Mouse (Mus musculus): ENCODE data around the gene Cd79b. TPM values are rescaled to one million over a fixed set of nuclear protein-coding genes. Genes with fewer than 3 reads are reported as not detected.

The Cd79b gene
- polyA plus RNA-seq, 1 experiment from 2014 or later: 2.9 TPM

DNA sequence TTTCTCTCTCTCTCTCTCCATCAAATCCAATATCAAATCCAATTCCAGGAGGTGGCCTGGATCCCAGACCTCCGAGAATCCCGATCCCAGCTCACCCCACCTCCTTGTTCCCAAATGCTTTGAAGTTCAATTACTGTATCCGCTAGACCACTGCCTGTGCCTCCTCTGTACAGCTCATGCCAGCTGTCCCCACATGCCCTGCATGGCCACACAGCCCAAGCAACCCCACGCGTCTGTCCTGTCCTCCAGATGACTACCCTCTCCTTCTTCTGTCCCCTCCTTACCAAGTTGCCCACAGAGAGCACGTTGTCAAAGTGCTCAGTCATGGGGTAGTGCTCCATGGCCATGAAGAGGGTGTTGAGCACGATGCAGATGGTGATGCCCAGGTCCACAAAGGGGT lies 24.3 kb upstream of the Cd79b start:
- no peak for ATAC-seq (ENCODE audit: low FRiP score, low read depth)
- Histone ChIP-seq H3K36me3 (no peaks in the 10 kb centered on the region), H3K4me3 (no peak overlapping the region), H3K27ac (no peak overlapping the region), H3K4me2 (replicated peaks) (no peak overlapping the region), H3K27me3 (no peaks in the 10 kb centered on the region), H3K4me1 (peaks cover 5% of the 10 kb centered on the region; the same call in 1 of the 2 replicates), H3K9ac (no peak overlapping the region), H3K9me3 (no peaks in the 10 kb centered on the region)
- WGBS: 64% methylated on average over 7 of the region's 7 CpGs

DNA sequence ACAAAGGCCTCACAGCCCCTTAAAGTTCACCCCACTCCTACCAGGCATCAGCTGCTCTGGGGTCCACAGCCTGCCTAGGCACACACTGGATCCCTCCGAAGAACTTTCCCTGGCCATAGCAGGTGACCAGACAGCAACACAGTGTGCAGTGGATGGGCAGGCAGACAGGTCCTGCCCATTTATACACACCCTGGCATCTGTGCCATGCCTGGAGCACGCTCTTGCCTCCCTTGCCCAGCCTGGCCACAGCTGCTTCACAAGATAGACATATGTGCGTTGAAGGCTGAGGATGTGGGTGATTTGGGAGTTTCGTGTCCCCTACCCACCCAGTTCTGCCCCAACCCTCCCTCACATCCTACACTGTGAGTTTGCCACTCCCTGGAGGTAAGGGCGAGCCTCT lies 23.5 kb upstream of the Cd79b start:
- Histone ChIP-seq H3K4me3 (no peak overlapping the region), H3K9me3 (no peaks in the 10 kb centered on the region), H3K4me2 (replicated peaks) (no peak overlapping the region), H3K27ac (no peak overlapping the region), H3K27me3 (no peaks in the 10 kb centered on the region), H3K36me3 (no peaks in the 10 kb centered on the region), H3K4me1 (peaks cover 5% of the 10 kb centered on the region; the same call in 1 of the 2 replicates), H3K9ac (no peak overlapping the region)
- no peak for ATAC-seq (ENCODE audit: low FRiP score, low read depth)
- WGBS: 80% methylated on average over 5 of the region's 5 CpGs

DNA sequence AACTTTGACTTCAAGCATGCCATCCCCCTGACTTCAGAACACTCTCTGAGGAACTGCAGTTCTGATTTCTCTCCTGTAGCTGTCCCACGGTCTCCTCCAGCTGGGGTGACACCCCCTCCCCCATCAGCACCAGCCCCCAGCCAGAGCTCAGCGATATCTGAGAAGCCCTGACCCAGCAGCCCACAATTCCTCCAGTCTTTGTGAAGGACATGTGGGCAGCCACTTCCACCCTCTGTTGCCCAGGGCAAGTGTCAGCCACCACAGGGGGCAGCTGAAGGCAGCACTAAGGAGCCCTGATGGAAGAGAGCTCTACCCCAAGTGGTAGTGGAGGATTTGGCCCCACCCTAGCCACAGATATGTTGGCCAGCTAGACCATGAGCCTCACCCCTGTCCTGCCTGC lies 19.5 kb upstream of the Cd79b start:
- Histone ChIP-seq H3K4me1 (no peaks in the 10 kb centered on the region), H3K27ac (no peak overlapping the region), H3K9ac (no peak overlapping the region), H3K27me3 (no peaks in the 10 kb centered on the region), H3K4me2 (replicated peaks) (no peak overlapping the region), H3K4me3 (no peak overlapping the region), H3K36me3 (no peaks in the 10 kb centered on the region), H3K9me3 (no peaks in the 10 kb centered on the region)
- 5% methylated on average over 2 of the region's 2 CpGs for WGBS
- no peak for ATAC-seq (ENCODE audit: low FRiP score, low read depth)

DNA sequence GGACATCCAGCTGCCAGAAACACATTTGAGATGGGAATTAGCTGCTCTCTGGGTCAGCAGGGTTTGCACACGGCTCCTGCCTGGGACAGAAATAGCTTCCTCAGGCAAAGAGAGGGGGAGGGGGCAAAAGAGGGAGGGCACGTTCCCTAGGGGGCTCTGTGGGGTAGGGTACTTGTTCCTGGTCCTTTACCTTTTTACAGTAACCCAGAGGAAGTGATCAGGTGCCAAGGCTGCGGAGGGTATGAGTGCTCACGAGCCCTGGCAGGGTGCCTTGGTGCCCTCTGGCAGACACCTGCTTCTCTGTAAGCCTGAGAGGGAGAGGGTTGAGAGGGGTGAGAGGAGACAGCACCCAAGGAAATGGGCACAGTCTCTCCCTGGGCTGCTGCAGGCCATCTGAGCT lies 17.9 kb upstream of the Cd79b start:
- H3K36me3 ChIP-seq: no peaks in the 10 kb centered on the region
- WGBS: 47% methylated on average over 4 of the region's 4 CpGs
- no peak overlapping the region for H3K9ac ChIP-seq
- H3K27ac ChIP-seq: no peak overlapping the region
- no peaks in the 10 kb centered on the region for H3K9me3 ChIP-seq
- H3K4me1 ChIP-seq: peaks cover 15% of the 10 kb centered on the region
- no peaks in the 10 kb centered on the region for H3K27me3 ChIP-seq
- ATAC-seq (ENCODE audit: low FRiP score, low read depth): no peak
- H3K4me2 ChIP-seq (replicated peaks): no peak overlapping the region
- H3K4me3 ChIP-seq: no peak overlapping the region

DNA sequence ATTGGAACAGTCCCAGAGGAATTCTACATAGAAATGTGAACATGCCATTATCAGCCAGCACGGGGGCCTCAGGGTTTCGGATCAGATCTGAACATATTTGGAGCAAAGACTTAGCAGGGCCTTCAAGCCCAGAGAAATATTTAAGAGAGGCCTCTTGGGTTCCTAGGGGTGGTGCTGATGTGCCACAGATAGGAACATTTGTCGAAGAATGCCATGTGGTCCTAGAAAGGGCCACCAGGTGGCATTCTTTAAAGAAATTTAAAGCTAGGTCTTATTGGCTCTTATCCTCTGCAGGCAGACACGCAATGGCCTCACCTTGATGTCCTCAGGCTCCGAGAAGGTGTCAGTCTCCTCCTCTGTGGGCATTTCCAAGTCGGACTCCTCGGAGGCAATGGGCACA lies 15.1 kb upstream of the Cd79b start:
- no peak for ATAC-seq (ENCODE audit: low FRiP score, low read depth)
- H3K36me3 ChIP-seq: no peaks in the 10 kb centered on the region
- no peak overlapping the region for H3K27ac ChIP-seq
- no peak overlapping the region for H3K9ac ChIP-seq
- 64% methylated on average over 7 of the region's 7 CpGs for WGBS
- H3K9me3 ChIP-seq: no peaks in the 10 kb centered on the region
- no peak overlapping the region for H3K4me3 ChIP-seq
- no peaks in the 10 kb centered on the region for H3K27me3 ChIP-seq
- H3K4me2 ChIP-seq (replicated peaks): no peak overlapping the region
- peaks cover 18% of the 10 kb centered on the region for H3K4me1 ChIP-seq

DNA sequence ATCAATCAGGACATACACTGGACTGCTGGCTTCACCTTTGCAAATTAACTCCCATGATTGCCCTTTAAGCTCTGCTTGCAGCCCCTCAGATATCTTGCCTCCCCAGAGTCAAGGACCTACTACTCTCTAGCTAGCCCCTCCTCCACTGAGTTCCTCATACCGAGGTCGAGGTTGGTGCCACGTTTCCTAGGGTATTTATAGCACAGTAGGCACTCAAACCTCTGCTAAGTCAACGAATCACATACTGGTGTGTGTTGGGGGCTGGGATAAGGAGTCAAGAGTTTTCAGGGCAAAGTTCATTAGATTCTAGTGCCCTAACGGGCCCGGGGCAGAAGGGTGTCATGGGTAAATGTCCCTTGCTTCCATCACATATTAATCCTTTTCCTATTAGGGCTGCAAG lies 14.6 kb upstream of the Cd79b start:
- 58% methylated on average over 6 of the region's 6 CpGs for WGBS
- no peak for ATAC-seq (ENCODE audit: low FRiP score, low read depth)
- no peaks in the 10 kb centered on the region for H3K9me3 ChIP-seq
- H3K27me3 ChIP-seq: no peaks in the 10 kb centered on the region
- no peak overlapping the region for H3K4me2 ChIP-seq (replicated peaks)
- no peak overlapping the region for H3K9ac ChIP-seq
- H3K4me1 ChIP-seq: peaks cover 18% of the 10 kb centered on the region
- H3K36me3 ChIP-seq: no peaks in the 10 kb centered on the region
- H3K4me3 ChIP-seq: no peak overlapping the region
- no peak overlapping the region for H3K27ac ChIP-seq

DNA sequence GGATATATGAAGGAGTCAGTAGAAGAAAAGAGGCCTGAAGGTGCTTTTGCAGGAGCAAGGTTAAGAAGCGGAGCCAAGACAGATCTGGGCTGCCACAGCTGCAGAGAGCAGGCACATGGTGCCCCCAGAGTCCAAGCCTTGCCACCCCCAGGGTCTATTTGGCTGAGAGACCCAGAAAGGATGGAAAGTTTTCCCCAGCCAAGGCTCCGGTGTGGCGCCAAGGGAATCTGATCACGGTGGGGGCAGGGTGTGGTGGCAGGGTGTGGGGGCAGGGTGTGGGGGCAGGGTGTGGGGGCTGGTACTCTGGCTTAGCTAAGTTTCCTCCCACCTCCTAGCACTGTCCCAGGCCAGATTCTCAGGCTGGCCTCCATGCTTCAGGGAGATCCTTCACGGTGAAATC lies 14.0 kb upstream of the Cd79b start:
- Histone ChIP-seq H3K27me3 (no peaks in the 10 kb centered on the region), H3K27ac (no peak overlapping the region), H3K9ac (no peak overlapping the region), H3K4me3 (no peak overlapping the region), H3K4me1 (peaks cover 18% of the 10 kb centered on the region), H3K9me3 (no peaks in the 10 kb centered on the region), H3K4me2 (replicated peaks) (no peak overlapping the region), H3K36me3 (no peaks in the 10 kb centered on the region)
- 43% methylated on average over 5 of the region's 5 CpGs for WGBS
- no peak for ATAC-seq (ENCODE audit: low FRiP score, low read depth)

DNA sequence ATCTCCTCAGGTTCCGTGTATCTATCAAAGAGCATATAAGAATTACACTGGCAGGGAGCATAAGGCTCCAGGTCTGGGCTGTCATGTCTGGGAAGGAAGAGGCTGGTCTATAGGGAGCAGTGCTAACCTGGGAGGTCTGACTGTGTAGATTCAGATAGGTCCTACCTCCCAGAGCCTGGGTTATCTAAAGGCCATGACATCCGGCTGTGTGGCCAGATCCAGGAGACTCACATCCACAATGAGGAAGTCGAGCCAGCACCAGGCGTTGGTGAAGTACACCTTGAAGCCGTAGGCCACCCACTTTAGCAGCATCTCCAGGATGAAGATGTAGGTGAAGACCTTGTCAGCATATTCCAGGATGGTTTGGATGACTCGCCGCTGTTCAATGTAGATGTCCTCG lies 11.9 kb upstream of the Cd79b start:
- WGBS: 85% methylated on average over 8 of the region's 8 CpGs
- peaks cover 18% of the 10 kb centered on the region for H3K4me1 ChIP-seq
- no peak overlapping the region for H3K9ac ChIP-seq
- H3K27me3 ChIP-seq: no peaks in the 10 kb centered on the region
- no peak overlapping the region for H3K4me2 ChIP-seq (replicated peaks)
- no peak overlapping the region for H3K4me3 ChIP-seq
- H3K36me3 ChIP-seq: no peaks in the 10 kb centered on the region
- H3K9me3 ChIP-seq: no peaks in the 10 kb centered on the region
- no peak for ATAC-seq (ENCODE audit: low FRiP score, low read depth)
- no peak overlapping the region for H3K27ac ChIP-seq

DNA sequence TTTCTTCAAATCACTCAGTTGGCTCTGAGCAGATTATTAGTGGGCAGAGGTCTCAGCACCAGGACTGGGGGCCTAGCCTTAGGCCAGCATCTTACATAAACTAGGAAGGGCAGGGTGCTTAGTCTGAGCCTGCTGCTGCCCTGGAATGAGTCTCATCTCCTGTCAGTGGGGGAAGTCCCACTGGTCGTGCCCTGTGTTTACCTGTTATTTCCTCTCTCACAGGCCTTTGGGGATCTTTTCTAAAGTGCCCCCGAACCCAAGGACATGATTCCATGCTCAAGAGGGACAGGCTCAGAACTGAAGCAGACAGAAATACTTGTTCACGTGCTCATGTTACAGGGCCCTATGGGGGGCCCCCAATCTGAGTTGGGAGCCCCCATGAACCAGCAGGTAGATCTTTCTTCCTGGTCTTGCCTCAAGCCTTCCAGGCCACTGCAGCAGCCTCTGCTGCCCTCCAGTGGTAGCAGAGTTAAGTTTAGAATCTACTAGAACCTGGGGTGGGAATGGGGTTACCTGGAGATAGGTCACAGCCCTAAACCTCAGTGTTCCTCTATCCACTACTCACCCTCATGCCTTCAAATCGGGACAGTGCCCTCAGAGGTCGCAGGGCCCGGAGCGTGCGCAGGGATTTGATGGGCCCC lies 11.1 kb upstream of the Cd79b start:
- Histone ChIP-seq H3K4me1 (peaks cover 18% of the 10 kb centered on the region), H3K4me3 (no peak overlapping the region), H3K36me3 (no peaks in the 10 kb centered on the region), H3K9me3 (no peaks in the 10 kb centered on the region), H3K27ac (no peak overlapping the region), H3K27me3 (no peaks in the 10 kb centered on the region), H3K9ac (0 out of 2 replicates have a peak overlapping the region, but pooled peaks have one; percentile 19), H3K4me2 (replicated peaks) (no peak overlapping the region)
- no peak for ATAC-seq (ENCODE audit: low FRiP score, low read depth)
- 54% methylated on average over 8 of the region's 8 CpGs for WGBS

DNA sequence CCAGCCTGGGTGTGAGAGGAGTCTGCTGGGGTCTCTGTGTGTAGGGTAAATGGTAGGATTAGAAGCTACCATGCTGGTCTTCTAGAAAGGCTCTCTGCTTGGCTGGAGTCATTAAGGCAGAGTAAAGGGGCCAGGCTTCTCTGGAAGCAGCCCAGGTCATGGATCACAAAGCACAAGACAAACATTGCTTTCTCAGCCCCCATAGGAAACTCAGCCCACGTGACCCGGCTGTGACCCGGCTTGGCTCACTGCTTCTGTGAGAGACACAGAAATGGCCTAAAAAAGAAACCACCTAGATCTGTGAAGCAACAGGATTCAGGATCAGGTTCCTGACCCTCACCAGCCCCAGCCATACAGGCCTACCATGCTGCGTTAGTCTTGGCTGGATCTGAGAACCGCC lies 10.3 kb upstream of the Cd79b start:
- Histone ChIP-seq H3K9ac (no peak overlapping the region), H3K4me3 (no peak overlapping the region), H3K27ac (no peak overlapping the region), H3K36me3 (no peaks in the 10 kb centered on the region), H3K9me3 (no peaks in the 10 kb centered on the region), H3K27me3 (no peaks in the 10 kb centered on the region), H3K4me1 (peaks cover 18% of the 10 kb centered on the region), H3K4me2 (replicated peaks) (no peak overlapping the region)
- 74% methylated on average over 5 of the region's 5 CpGs for WGBS
- no peak for ATAC-seq (ENCODE audit: low FRiP score, low read depth)

DNA sequence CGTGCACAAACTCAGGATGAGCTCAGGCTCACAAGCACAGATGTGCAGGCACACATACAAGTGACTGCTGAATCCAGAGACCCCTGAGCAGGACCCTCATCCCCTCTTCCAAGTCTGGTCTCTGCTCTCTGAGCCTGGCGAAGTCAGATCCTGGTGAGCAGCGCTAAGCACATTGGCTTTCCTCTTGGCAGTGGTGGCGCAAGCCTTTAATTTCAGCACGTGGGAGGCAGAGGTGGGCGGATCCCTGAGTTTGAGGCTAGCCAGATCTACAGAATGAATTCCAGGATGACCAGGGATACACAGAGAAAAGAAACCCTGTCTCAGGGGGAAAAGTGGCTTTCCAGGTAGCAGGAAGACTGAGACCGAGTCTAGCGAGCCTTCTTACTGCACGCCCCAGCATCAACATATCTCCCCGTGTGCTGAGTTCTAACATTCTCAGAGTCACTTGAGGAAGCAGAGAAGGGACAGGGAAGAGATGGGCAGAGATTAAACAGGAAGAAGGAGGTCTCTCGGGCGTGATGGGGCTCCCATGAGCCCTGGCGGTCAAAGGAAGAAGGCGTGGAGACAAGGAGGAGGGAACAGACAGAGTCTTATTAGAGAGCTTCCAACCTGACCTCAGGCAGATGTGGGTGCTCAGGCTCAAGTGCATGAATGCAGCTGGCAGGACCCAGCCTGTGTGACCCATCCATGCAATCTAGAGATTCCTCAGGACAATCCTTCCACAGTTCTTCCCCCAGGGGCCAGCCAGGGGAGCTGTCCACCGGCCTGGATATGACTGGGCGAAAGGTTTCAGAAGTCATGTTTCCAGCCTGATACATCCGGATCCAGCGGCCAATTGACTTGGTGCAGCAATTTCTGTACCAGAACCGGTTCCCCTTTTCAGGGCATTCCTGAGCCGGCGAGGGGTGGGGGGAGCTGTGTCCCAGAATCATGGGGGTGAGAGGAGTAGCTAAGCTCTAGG lies 4.1 kb upstream of the Cd79b start:
- Histone ChIP-seq H3K27ac (no peak overlapping the region; the same call in 1 of the 2 replicates), H3K9me3 (no peaks in the 10 kb centered on the region), H3K4me3 (no peak overlapping the region), H3K9ac (no peak overlapping the region; the same call in 1 of the 2 replicates), H3K4me2 (replicated peaks) (no peak overlapping the region), H3K27me3 (no peaks in the 10 kb centered on the region), H3K36me3 (no peaks in the 10 kb centered on the region), H3K4me1 (peaks cover 51% of the 10 kb centered on the region)
- no peak for ATAC-seq (ENCODE audit: low FRiP score, low read depth)
- WGBS: 69% methylated on average over 21 of the region's 21 CpGs

DNA sequence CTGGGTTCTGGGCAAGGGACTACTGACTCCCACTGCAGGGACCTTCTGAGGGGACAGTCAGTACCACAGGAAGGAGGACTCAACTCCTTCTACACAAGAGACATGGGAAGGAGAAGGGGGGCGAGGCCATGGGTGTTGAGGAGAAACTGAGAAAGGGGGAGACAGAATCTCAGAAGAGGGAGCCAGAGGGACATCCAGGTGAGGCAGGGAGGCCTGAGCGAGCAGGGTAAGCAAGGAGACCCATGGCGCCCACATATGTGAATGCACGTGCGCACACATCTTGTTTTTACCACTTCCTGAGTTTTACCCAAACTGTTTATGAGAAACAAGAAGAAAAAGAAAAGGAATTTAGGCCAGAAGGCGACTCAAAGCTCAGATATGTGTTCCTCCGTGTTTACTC lies 3.2 kb upstream of the Cd79b start:
- peak overlapping the region; percentile 58; the same call in 1 of the 2 replicates for H3K27ac ChIP-seq
- no peak for ATAC-seq (ENCODE audit: low FRiP score, low read depth)
- no peaks in the 10 kb centered on the region for H3K27me3 ChIP-seq
- H3K4me1 ChIP-seq: peaks cover 59% of the 10 kb centered on the region
- no peaks in the 10 kb centered on the region for H3K36me3 ChIP-seq
- no peak overlapping the region for H3K4me3 ChIP-seq
- H3K9me3 ChIP-seq: no peaks in the 10 kb centered on the region
- WGBS: 51% methylated on average over 7 of the region's 7 CpGs
- no peak overlapping the region; the same call in 1 of the 2 replicates for H3K4me2 ChIP-seq (replicated peaks)
- no peak overlapping the region for H3K9ac ChIP-seq
